Mouse (Mus musculus): ENCODE measurements at regions not wholly inside any gene's neighbourhood (a gene's known extent, or its start where the extent isn't known, plus 50 kb on each side); places are given as distances from the start of the nearest gene placed in this dataset.
A peak's percentile ranks its signal among the peaks of the same experiment; 100 is the strongest.

GRCm38 (mm10) chr13:97310855-97311189 lies 69.9 kb downstream of the Enc1 start:
- no peaks in the 10 kb centered on the region for H3K36me3 ChIP-seq
- no peaks in the 10 kb centered on the region for H3K9me3 ChIP-seq
- no peak overlapping the region; the same call in 1 of the 2 replicates for H3K4me3 ChIP-seq
- WGBS = 11% methylated on average over 3 of the region's 3 CpGs
- H3K27ac ChIP-seq = peak overlapping the region; percentile 77
- H3K27me3 ChIP-seq (ENCODE audit: insufficient read depth, poor library complexity, severe bottlenecking) = peaks cover 9% of the 10 kb centered on the region; the same call in 1 of the 2 replicates
- no peak for DNase-seq (ENCODE audit: low spot score)
- peaks cover 46% of the 10 kb centered on the region for H3K4me1 ChIP-seq (replicated peaks)

- no peaks in the 10 kb centered on the region for H3K9me3 ChIP-seq
- H3K27ac ChIP-seq = peak overlapping the region; percentile 77
- H3K4me1 ChIP-seq (replicated peaks) = peaks cover 46% of the 10 kb centered on the region
- WGBS = 35% methylated on average over 8 of the region's 8 CpGs
- no peaks in the 10 kb centered on the region for H3K36me3 ChIP-seq
- H3K4me3 ChIP-seq = no peak overlapping the region; the same call in 1 of the 2 replicates
- H3K27me3 ChIP-seq (ENCODE audit: insufficient read depth, poor library complexity, severe bottlenecking) = peaks cover 9% of the 10 kb centered on the region; the same call in 1 of the 2 replicates
- peak; percentile 55 for DNase-seq (ENCODE audit: low spot score)
Measured at GRCm38 (mm10) chr13:97310186-97310854, 69.4 kb downstream of the Enc1 start.

GRCm38 (mm10) chr13:97309411-97309810 lies 68.5 kb downstream of the Enc1 start:
- Histone ChIP-seq H3K4me3 (no peak overlapping the region), H3K9me3 (no peaks in the 10 kb centered on the region), H3K4me1 (replicated peaks) (peaks cover 46% of the 10 kb centered on the region), H3K36me3 (no peaks in the 10 kb centered on the region), H3K27ac (peak overlapping the region; percentile 77), H3K27me3 (ENCODE audit: insufficient read depth, poor library complexity, severe bottlenecking) (peaks cover 9% of the 10 kb centered on the region; the same call in 1 of the 2 replicates)
- WGBS = 84% methylated on average over 3 of the region's 3 CpGs
- no peak for DNase-seq (ENCODE audit: low spot score)

DNA sequence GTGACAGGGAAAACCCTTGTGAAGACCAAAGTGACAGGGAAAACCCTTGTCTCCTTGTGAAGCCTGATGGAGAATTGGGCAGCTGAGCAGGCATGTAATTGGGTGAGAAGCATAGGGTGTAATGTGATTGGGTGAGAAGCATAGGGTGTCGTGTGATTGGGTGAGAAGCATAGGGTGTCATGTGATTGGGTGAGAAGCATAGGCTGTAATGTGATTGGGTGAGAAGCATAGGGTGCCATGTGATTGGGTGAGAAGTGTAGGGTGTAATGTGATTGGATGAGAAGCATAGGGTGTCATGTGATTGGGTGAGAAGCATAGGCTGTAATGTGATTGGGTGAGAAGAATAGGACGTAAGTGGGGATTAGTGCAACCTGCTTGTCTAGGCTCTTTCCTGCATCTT lies 67.5 kb downstream of the Enc1 start:
- Histone ChIP-seq H3K4me1 (replicated peaks) (peaks cover 44% of the 10 kb centered on the region), H3K27ac (no peak overlapping the region), H3K9me3 (no peaks in the 10 kb centered on the region), H3K4me3 (no peak overlapping the region), H3K27me3 (ENCODE audit: insufficient read depth, poor library complexity, severe bottlenecking) (peaks cover 9% of the 10 kb centered on the region; the same call in 1 of the 2 replicates), H3K36me3 (no peaks in the 10 kb centered on the region)
- WGBS = 97% methylated on average over 2 of the region's 2 CpGs
- DNase-seq (ENCODE audit: low spot score) = no peak
